Mouse (Mus musculus) megakaryocyte, embryonic 14.5 days (primary cell): Measurements from ENCODE around the gene Syt1.

Source experiments
- FLI1 ChIP-seq: IDR thresholded peaks from 2 replicates; pipeline ENCODE4 v1.6.1; 2012; ENCODE audit warnings: low read length, inconsistent platforms, mixed read lengths
- GATA1 ChIP-seq: IDR thresholded peaks from 3 replicates; pipeline ENCODE4 v1.6.1; 2012; ENCODE audit warnings: mixed read lengths, low read length, inconsistent platforms, borderline replicate concordance

GRCm38 (mm10) chr10:108677053-108677452, 333.7 kb downstream of the Syt1 start:
- TF ChIP-seq GATA1 (no peak), FLI1 (no peak)
